Mouse (Mus musculus) testis, adult 2 months (tissue): Measurements from ENCODE around the gene Dnajc5. TPM values are rescaled to one million over a fixed set of nuclear protein-coding genes. Genes with fewer than 3 reads are reported as not detected.
"Not testable (repeated sequence)": the region's sequence is repeated elsewhere in the genome, so short reads cannot be mapped to it uniquely, and the experiment has no call there.

Experiments used
- H3K27ac ChIP-seq: fragments of 200-500 bp; 2 replicates; pipeline ENCODE4 v1.5.1; 2012; ENCODE audit warnings: low read depth, low read length; ENCODE audit not compliant: control insufficient read depth, insufficient read depth
- H3K27me3 ChIP-seq: fragments of 200-500 bp; 2 replicates; pipeline ENCODE4 v1.6.1; 2012; ENCODE audit warnings: mild to moderate bottlenecking, low read length, moderate library complexity; ENCODE audit not compliant: control insufficient read depth, insufficient read depth
- H3K36me3 ChIP-seq: fragments of 200-500 bp; 2 replicates; pipeline ENCODE4 v1.6.1; 2012; ENCODE audit warnings: mild to moderate bottlenecking, low read length; ENCODE audit not compliant: control insufficient read depth, insufficient read depth
- H3K4me1 ChIP-seq: fragments of 200-500 bp; 2 replicates; pipeline ENCODE4 v1.6.1; 2012; ENCODE audit warnings: low read length; ENCODE audit not compliant: control insufficient read depth, insufficient read depth
- H3K4me3 ChIP-seq: fragments of 200-500 bp; 2 replicates; pipeline ENCODE4 v1.5.1; 2012; ENCODE audit warnings: low read depth, mild to moderate bottlenecking, low read length, moderate library complexity, mixed read lengths; ENCODE audit not compliant: control insufficient read depth
- CTCF ChIP-seq: fragments of 200-500 bp; IDR thresholded peaks from 2 replicates; pipeline ENCODE4 v1.5.1; 2012; ENCODE audit warnings: low read depth, mild to moderate bottlenecking, inconsistent platforms, low read length, moderate library complexity; ENCODE audit not compliant: control insufficient read depth, insufficient read depth, insufficient replicate concordance
- POLR2A ChIP-seq: fragments of 200-500 bp; IDR thresholded peaks from 2 replicates; pipeline ENCODE4 v1.6.1; 2012; ENCODE audit warnings: low read depth, mild to moderate bottlenecking, inconsistent platforms, low read length, moderate library complexity; ENCODE audit not compliant: control insufficient read depth
- polyA plus RNA-seq: library from polyadenylated mRNA; depleted of rRNA; stranded (reverse); fragments of >200 nt; gene quantifications from 2 replicates; pipeline ENCODE4 v1.2.3, GENCODE M21; 2012

Dnajc5 gene
- polyA plus RNA-seq, 1 experiment: 16.6 TPM

DNA sequence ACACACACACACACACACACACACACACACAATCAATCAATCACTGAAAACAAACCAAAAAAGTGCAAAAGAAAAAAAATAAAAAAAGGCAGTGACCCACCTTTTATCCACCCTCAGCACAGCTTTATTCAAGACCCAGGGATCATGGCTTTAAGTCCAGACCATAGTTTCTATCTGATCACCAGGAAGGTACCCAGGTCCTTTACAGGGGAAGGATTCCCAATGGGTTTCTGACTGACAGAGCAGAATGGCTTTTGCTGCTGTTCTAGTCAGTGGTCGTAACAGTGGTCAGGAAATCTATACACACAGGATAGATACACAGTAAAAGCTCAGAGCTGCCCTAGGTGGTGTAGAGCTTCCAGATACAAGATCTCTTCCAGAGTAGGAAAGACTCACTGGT, 34.5 kb upstream of the Dnajc5 start:
- H3K27ac ChIP-seq: no peak overlapping the region
- no peaks in the 10 kb centered on the region for H3K36me3 ChIP-seq
- TF ChIP-seq POLR2A (no peak), CTCF (no peak)
- H3K27me3 ChIP-seq: no peaks in the 10 kb centered on the region
- H3K4me1 ChIP-seq: peaks cover 6% of the 10 kb centered on the region
- H3K4me3 ChIP-seq: no peak overlapping the region

DNA sequence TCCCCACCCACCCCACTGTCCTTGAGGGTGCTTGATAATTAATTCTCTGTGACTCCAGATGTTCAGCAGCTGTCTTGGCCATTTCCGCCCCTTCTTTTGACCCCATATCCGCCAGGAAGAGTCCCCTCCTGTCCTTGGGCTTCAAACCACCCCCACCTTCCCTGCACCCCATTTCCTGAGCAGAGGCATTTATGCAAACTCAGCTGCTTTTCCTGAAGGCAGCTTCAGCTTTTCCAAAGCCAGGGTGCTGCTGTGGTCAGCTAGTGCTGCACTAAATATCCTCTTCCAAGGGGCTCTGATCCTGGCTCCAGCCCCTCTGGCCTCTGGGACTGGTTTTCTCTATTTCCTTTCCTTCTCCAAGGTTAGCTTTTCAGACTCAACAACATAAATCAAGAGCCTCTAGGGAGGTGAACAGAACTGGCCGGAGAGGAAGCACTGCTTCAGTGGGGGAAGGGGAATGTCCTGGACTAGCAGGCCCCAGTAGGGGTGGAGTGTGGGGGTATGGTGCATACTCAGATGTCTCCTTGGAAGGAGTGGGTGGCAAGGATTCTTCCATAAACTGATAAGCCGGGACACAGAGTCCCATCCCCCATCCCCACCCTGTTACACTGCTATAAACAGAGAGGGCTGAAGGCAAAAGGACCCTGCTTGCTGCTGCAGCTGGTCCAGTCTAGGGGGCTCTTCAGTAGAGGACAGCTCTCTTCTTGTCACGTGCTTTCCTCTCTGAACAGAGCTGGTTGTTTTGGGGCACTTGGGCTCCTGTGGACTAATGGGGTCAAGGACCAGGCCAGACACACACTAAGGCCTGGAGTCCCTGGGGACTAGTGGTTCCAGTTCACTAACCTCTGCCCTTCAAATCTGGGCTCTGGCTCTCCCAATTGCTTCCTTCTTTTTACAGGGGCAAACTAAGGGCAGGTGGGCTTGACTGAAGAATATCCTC, 32.7 kb upstream of the Dnajc5 start:
- Histone ChIP-seq H3K4me1 (peaks cover 8% of the 10 kb centered on the region), H3K4me3 (no peak overlapping the region), H3K27ac (peak overlapping the region; percentile 60), H3K27me3 (no peaks in the 10 kb centered on the region), H3K36me3 (no peaks in the 10 kb centered on the region)
- no peak for TF ChIP-seq CTCF
- no peak for TF ChIP-seq POLR2A

DNA sequence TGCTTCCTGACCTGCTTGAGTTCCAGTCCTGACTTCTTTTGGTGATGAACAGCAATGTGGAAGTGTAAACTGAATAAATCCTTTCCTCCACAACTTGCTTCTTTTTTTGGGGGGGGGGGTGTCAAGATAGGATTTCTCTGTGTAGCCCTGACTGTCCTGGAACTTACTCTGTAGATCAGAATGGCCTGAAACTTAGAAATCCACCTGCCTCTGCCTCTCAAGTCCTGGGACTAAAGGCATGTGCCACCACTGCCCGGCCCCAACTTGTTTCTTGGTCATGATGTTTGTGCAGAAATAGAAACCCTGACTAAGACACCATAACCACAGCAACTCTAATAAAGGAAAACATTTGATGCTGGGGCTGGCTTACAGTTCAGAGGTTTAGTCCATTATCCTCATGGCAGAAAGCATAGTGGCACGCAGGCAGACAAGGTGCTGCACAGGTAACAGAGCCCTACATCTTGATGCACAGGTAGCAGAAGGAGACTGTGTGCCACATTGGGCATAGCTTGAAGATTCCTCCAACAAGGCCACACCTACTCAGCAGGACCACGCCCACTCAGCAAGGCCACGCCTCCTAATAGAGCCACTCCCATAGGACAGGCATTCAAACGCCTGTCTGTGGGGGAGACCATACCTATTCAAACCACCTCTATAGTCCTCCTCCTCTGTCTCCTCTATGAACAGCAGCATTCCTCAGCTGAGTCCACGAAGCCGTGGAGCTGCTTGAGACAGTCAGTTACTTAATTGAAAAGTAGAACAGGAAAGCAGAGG, 28.7 kb upstream of the Dnajc5 start:
- peak overlapping the region; percentile 77 for H3K4me3 ChIP-seq
- H3K4me1 ChIP-seq: peaks cover 12% of the 10 kb centered on the region
- H3K27ac ChIP-seq: no peak overlapping the region
- TF ChIP-seq POLR2A: peak; percentile 33; the same call in 1 of the 2 replicates
- no peak for TF ChIP-seq CTCF
- no peaks in the 10 kb centered on the region for H3K27me3 ChIP-seq
- H3K36me3 ChIP-seq: no peaks in the 10 kb centered on the region

DNA sequence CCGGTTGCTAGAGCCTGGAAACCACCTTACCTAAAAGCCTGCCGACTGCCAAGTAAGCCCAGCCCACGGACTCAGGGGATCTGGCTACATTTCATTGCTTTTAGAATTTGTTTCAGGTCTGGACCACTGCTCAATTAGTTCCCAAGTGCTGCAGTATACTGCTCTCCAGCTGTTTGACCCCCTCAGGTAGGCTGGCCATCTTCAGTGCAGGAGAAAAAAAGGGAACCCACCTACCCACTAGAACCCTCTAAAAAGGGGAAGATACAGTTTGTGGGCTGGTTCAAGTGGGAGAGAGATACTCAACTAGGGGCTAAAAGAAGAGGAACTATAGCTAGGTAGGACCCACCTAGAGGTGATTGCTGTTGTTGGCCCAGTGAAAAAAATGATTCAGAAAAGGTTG, 28.1 kb upstream of the Dnajc5 start:
- TF ChIP-seq CTCF: no peak
- no peak for TF ChIP-seq POLR2A
- peak overlapping the region; percentile 77 for H3K4me3 ChIP-seq
- no peaks in the 10 kb centered on the region for H3K27me3 ChIP-seq
- no peak overlapping the region for H3K27ac ChIP-seq
- no peaks in the 10 kb centered on the region for H3K36me3 ChIP-seq
- H3K4me1 ChIP-seq: peaks cover 12% of the 10 kb centered on the region

DNA sequence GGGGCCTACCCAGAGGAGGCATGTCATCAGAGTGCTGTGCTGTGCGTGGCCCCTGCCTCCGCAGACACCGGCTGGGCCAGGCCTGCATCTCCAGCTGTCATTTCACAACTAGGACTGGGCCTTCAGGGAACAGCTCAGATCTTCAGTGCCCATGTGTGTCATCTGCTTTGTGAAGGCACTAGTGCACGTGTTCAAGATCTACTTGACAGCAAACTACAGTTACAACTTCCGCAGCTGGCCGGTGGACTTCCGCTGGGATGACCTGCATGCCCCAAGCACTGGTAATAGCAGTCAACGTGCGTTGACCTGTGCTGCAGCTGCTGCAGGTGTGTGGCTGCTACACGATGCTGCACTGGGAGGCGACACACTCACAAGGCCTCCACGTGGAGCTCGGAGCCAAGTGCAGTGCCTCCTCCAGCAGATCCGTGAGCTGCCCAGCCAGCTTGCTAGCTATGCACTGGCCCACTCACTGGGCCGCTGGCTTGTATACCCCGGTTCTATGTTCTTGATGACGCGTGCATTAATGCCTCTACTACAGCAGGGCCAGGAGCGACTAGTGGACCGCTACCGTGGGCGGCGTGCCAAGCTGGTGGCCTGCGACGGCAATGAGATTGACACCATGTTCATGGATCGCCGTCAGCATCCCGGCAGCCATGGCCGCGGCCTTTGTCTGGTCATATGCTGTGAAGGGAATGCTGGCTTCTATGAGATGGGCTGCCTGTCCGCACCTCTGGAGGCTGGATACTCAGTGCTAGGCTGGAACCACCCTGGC, 26.9 kb upstream of the Dnajc5 start, which contains the start of gene Abhd16b:
Abhd16b (plus strand) TSS at position 51 of the 772 bp plus-strand sequence.
- peaks cover 15% of the 10 kb centered on the region for H3K4me1 ChIP-seq
- H3K4me3 ChIP-seq: peak within 1 kb of the TSS; percentile 82
- H3K36me3 ChIP-seq: no peaks in the 10 kb centered on the region
- no peaks in the 10 kb centered on the region for H3K27me3 ChIP-seq
- TF ChIP-seq POLR2A: peak; percentile 24; the same call in 1 of the 2 replicates
- no peak for TF ChIP-seq CTCF
- H3K27ac ChIP-seq: peak within 1 kb of the TSS; percentile 28; the same call in 1 of the 2 replicates

DNA sequence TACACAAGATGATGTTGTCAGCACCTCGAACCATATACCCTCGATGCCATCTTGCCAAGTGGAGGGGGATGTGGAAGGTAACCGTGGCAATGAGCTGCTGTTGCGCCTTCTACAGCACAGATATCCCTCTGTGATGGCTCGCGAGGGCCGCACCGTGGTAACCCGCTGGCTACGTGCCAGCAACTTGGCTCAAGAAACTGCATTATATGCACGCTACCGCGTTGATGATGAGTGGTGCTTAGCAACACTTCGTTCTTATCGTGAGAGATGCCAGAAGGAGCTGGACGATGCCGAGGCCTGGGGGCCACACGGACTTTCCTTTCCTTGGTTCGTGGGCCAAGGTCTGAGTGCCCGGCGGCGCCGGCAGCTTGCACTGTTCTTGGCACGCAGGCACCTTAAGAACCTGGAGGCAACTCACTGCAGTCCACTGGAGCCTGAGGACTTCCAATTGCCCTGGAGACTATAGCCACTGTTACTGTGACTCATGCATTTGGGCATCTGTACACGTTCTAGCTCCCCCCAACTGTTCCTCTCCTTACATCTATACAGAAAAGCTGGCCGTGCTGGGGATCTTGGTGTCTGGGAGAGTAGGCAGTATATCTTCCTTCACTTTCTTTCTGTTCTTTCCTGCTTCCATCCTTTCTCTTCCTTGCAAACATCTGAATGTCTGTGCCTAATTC, 25.9 kb upstream of the Dnajc5 start:
- TF ChIP-seq CTCF (no peak), POLR2A (no peak)
- H3K4me3 ChIP-seq: peak overlapping the region; percentile 82
- H3K36me3 ChIP-seq: no peaks in the 10 kb centered on the region
- peaks cover 15% of the 10 kb centered on the region for H3K4me1 ChIP-seq
- no peaks in the 10 kb centered on the region for H3K27me3 ChIP-seq
- no peak overlapping the region for H3K27ac ChIP-seq

DNA sequence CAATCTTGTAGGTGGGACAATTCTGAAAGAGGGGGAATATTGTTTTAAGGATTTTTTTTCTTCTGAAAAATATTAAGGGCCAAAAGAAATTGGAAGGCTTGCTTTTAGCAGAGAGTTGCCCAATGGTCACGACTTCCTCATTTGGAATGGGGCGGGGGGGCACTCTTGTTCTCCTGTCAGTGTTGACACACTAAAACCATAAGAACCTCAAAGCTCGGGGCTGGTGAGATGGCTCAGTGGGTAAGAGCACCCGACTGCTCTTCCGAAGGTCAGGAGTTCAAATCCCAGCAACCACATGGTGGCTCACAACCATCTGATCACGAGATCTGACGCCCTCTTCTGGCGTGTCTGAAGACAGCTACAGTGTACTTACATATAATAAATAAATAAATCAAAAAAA, 24.4 kb upstream of the Dnajc5 start:
- not testable (repeated sequence) for H3K27me3 ChIP-seq, H3K4me3 ChIP-seq, H3K27ac ChIP-seq, H3K36me3 ChIP-seq
- peaks cover 15% of the 10 kb centered on the region for H3K4me1 ChIP-seq
